Mouse (Mus musculus) heart, adult 2 months (tissue): ENCODE results near the gene Fbxw8.

Source experiments
- CTCF ChIP-seq: fragments of 200-600 bp; IDR thresholded peaks from 2 replicates; pipeline ENCODE4 v1.8.1; 2022; ENCODE audit warnings: antibody characterized with exemption, mild to moderate bottlenecking, moderate library complexity
- EP300 ChIP-seq: fragments of 200-500 bp; IDR thresholded peaks from 2 replicates; pipeline ENCODE4 v1.6.1; 2011; ENCODE audit warnings: low read depth, low read length, control low read depth; ENCODE audit not compliant: insufficient read depth

GRCm38 (mm10) chr5:118063181-118063621, 92.1 kb downstream of the Fbxw8 start:
- TF ChIP-seq CTCF (no peak), EP300 (no peak)
